Mouse (Mus musculus) inflammation-experienced regulatory T-cells, adult 6 months (primary cell): ENCODE results near the gene Hmg20a. TPM values are rescaled to one million over a fixed set of nuclear protein-coding genes. Genes with fewer than 3 reads are reported as not detected.

Experiments used
- ATAC-seq: one replicate; pipeline ENCODE4 v1.8.0; 2017
- polyA plus RNA-seq, 3 experiments: library from polyadenylated mRNA; unstranded; fragments of 100-300 nt; shearing (Covaris generic); gene quantifications; one replicate each; pipeline ENCODE4 v1.2.1; 2017

Gene Hmg20a
- polyA plus RNA-seq, 3 experiments from 2014 or later = 30.0 to 66.3 (median 62.4) TPM

DNA sequence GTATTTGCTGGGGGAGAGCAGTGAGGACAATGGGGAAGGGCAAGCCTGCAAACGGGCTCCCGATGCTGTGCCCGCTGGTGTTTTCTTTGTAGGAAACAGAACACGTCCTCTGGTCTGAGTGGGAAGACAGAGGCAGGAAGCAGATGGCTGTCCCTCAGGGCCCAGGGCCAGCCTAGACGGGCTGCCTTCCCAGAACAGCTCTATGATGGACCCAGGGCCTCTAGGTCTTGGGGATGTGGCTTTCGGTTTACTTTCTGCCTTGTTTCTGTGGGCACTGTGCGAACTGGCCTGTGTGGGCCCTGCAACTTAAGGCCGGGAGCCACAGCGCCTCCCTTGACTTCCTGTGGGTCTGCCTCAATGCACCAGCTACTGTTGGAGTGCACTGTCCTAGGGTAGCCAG lies 115.5 kb downstream of the Hmg20a start:
- ATAC-seq = no peak

DNA sequence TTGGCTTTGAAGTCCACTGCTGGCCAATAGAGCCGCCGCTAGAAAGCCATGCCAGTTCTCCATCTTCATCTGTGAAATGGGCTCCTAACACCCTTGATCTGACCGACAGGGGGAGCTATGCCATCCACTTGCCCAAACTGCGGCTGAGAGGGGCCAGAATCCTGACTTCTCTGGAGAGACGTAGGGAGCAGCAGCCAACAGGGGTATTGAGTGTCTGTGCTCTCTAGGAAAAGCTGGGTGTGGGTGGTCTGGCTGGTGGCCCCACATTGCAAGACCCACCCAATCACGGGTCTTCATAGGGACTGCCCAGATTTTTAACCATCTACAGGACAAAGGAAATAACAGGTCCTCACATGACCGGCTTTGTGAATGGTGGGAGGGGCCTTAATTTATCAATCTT lies 116.3 kb downstream of the Hmg20a start:
- no peak for ATAC-seq

DNA sequence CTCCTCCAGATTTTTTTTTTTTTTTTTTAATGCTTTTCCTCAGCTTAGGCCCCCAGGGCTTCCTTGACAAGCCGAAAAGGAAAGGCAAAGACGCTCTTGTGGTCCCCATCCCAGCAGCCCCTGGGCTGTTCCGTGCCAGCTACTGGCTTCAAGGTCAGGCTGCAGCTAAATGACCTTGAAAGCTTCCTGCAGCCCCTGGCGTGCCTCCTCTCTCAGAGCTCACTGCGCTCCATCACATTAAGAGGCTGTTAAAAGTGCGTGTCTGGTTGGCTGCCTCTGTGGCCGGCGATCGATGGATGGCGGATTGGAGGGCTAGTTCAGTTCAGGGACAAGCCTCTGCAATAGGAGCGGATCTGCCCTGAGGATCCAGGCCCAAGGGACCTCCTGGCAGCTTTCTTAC lies 117.0 kb downstream of the Hmg20a start:
- no peak for ATAC-seq

DNA sequence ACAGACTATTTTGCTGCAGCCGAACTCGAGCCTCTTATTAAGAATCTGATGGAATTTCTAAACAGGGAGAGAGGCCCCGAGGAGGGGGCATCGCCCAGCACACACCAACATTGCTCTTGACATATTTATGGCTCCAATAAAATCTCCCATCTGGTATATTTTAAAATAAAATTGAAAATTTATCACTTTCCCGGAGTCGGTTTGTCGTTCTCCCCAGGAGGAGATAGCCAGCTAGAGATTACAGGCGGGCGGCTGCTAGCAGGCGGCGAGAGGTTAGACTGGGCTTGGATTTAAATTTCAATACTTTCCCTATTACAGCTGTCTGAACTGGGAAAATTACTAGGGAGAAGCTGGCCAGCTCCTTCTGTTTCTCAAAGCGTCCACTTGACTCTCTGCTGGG lies 121.6 kb downstream of the Hmg20a start:
- no peak for ATAC-seq

DNA sequence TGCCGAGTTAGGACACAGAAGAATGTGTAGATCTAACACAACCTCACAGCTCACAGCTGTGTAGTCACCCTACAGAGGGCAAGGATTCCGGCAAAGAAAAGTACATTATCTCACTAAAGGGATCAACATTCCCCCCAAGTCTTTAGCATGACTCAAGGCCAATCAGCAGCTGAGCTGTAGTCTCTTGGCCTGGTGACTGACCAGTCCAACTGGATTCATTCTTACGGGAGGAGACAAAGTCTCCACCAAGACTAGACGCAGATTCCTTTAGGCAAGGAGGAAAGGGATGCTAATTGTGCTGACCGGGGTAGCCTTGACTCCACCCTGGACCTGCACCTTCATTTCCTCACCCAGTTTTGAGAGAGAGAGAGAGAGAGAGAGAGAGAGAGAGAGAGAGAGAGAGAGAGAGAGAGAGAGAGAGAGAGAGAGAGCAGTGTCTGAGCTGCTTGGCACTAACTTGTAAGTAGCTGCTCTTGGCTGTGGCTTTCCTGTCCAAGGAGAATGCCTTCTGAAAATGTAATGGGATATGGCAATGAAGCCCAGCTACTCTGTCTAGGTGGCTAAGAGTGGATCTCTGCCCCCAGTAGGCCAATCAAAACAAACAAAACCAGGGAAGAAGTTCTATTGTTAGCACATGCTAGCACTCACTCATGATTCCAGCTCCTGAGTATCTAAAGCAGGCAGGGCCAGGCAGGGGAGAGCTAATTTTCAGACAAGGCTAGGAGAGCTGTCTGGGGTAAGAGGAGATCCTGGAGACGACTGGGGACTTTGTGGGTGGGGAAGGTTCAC lies 126.5 kb downstream of the Hmg20a start:
- ATAC-seq = no peak

Other genes with a start within 250 kb of the Hmg20a start
- 10 to 100 TPM; 18.5 to 26.2 (median 19.4) TPM for gene Peak1, start 542 bp upstream of the Hmg20a start, polyA plus RNA-seq